In genomic region chr17:84179026-84179972, GRCm38 (mm10) we compare ENCODE assay signal across 10 mouse cellular contexts. TPM values are rescaled to one million over a fixed set of nuclear protein-coding genes. Genes with fewer than 3 reads are reported as not detected.
DNase-seq lines count a peak whose midpoint lies in the region; ATAC-seq and TF ChIP-seq lines count a peak whose summit lies in the region.
"Had no signal": no experiment of that assay in that cellular context is flagged by ENCODE, and none has a peak within 500 bp of the region (broad histone marks: within the 10 kb centered on the region; RNA-seq: fewer than 3 reads in every experiment).

No protein-coding gene starts in this region.

- H3K9me3 ChIP-seq in lung, embryonic 16.5 days (ENCODE audit: control insufficient read depth, low read length): peaks cover 6% of the 10 kb centered on the region; the same call in 1 of the 2 replicates
- 0 out of 2 replicates have a peak, but pooled peaks cover 7% of the 10 kb centered on the region for H3K9me3 ChIP-seq in limb, embryonic 13.5 days
- no peaks in the 10 kb centered on the region for H3K9me3 ChIP-seq in midbrain, embryonic 14.5 days (ENCODE audit: control insufficient read depth, low read length)

- H3K4me1 ChIP-seq in lung, embryonic 16.5 days (replicated peaks; ENCODE audit: control insufficient read depth, insufficient read depth, low read length): peaks cover 40% of the 10 kb centered on the region
- peaks cover 53% of the 10 kb centered on the region for H3K4me1 ChIP-seq in limb, embryonic 13.5 days
- peaks cover 64% of the 10 kb centered on the region for H3K4me1 ChIP-seq in thymus, adult 2 months (replicated peaks; ENCODE audit: control insufficient read depth, insufficient read depth, low read length)
- 0 out of 2 replicates have a peak, but pooled peaks cover 9% of the 10 kb centered on the region for H3K4me1 ChIP-seq in midbrain, embryonic 14.5 days (ENCODE audit: control insufficient read depth, insufficient read depth, low read length)

- no peak for TF ChIP-seq CTCF in thymus, adult 2 months (IDR thresholded peaks at IDR 0.05; ENCODE audit: borderline replicate concordance, control insufficient read depth, extremely low read depth, insufficient read depth, low read length, poor library complexity)

- H3K36me3 ChIP-seq in lung, embryonic 16.5 days (ENCODE audit: control insufficient read depth, insufficient read depth, low read length): no peaks in the 10 kb centered on the region
- no peaks in the 10 kb centered on the region for H3K36me3 ChIP-seq in limb, embryonic 13.5 days
- no peaks in the 10 kb centered on the region for H3K36me3 ChIP-seq in thymus, adult 2 months (ENCODE audit: control insufficient read depth, insufficient read depth, low read length)
- no peaks in the 10 kb centered on the region for H3K36me3 ChIP-seq in midbrain, embryonic 14.5 days (ENCODE audit: control insufficient read depth, insufficient read depth, low read length)
- H3K36me3 ChIP-seq: midbrain, embryonic 12.5 days had no signal

- H3K27me3 ChIP-seq in lung, embryonic 16.5 days (ENCODE audit: control insufficient read depth, insufficient read depth, low read depth, low read length): no peaks in the 10 kb centered on the region
- H3K27me3 ChIP-seq in limb, embryonic 13.5 days: no peaks in the 10 kb centered on the region
- H3K27me3 ChIP-seq in thymus, adult 2 months (ENCODE audit: control insufficient read depth, insufficient read depth, low read length): no peaks in the 10 kb centered on the region
- no peaks in the 10 kb centered on the region for H3K27me3 ChIP-seq in midbrain, embryonic 14.5 days (ENCODE audit: control insufficient read depth, insufficient read depth, low read length)
- H3K27me3 ChIP-seq: midbrain, embryonic 12.5 days had no signal

- no peak for ATAC-seq in lung, embryonic 16.5 days (ENCODE audit: low read depth)
- no peak for ATAC-seq in limb, embryonic 13.5 days (ENCODE audit: low FRiP score, low read depth)
- ATAC-seq in midbrain, embryonic 14.5 days (ENCODE audit: low FRiP score, low TSS enrichment): no peak
- no peak for ATAC-seq in granulocyte monocyte progenitor cell, adult 5-6 weeks (replicated peaks; ENCODE audit: poor library complexity, severe bottlenecking)

- WGBS in lung, embryonic 16.5 days: 85% methylated on average over 17 of the region's 17 CpGs
- WGBS in limb, embryonic 13.5 days: 83% methylated on average over 17 of the region's 17 CpGs
- WGBS in thymus, adult 2 months: 71% methylated on average over 17 of the region's 17 CpGs
- 88% methylated on average over 17 of the region's 17 CpGs for WGBS in midbrain, embryonic 14.5 days

- peak; percentile 0 for DNase-seq in adrenal gland, postnatal 10 days
- no peak for DNase-seq in adrenal gland, postnatal 25 days
- DNase-seq in lung, postnatal 10 days: no peak
- DNase-seq in thymus, adult 2 months: peak; percentile 16
- DNase-seq in midbrain, embryonic 14.5 days: no peak
- DNase-seq: cerebellum, postnatal 14 days had no signal

- no peak overlapping the region for H3K4me2 ChIP-seq in lung, embryonic 16.5 days (ENCODE audit: low read depth, low read length)
- no peak overlapping the region for H3K4me2 ChIP-seq in limb, embryonic 13.5 days (replicated peaks)
- no peak overlapping the region for H3K4me2 ChIP-seq in midbrain, embryonic 14.5 days (ENCODE audit: low read length)
- H3K4me2 ChIP-seq: midbrain, embryonic 12.5 days had no signal

- no peak overlapping the region for H3K4me3 ChIP-seq in lung, embryonic 16.5 days (ENCODE audit: low read length)
- H3K4me3 ChIP-seq in limb, embryonic 13.5 days: no peak overlapping the region
- H3K4me3 ChIP-seq in thymus, adult 2 months (ENCODE audit: control insufficient read depth, insufficient read depth, low read length): no peak overlapping the region
- no peak overlapping the region for H3K4me3 ChIP-seq in midbrain, embryonic 14.5 days (replicated peaks; ENCODE audit: low read depth, low read length)
- H3K4me3 ChIP-seq: midbrain, embryonic 12.5 days had no signal

- peak overlapping the region; percentile 87; the same call in 1 of the 2 replicates for H3K27ac ChIP-seq in lung, embryonic 16.5 days (ENCODE audit: low read length)
- peak overlapping the region; percentile 83 for H3K27ac ChIP-seq in limb, embryonic 13.5 days
- H3K27ac ChIP-seq in thymus, adult 2 months (ENCODE audit: control insufficient read depth, insufficient read depth, low read length): peak overlapping the region; percentile 95
- H3K27ac ChIP-seq in midbrain, embryonic 14.5 days (replicated peaks; ENCODE audit: low read depth, low read length): no peak overlapping the region
- H3K27ac ChIP-seq: midbrain, embryonic 12.5 days had no signal

- TF ChIP-seq POLR2A in thymus, adult 2 months (IDR thresholded peaks at IDR 0.05; ENCODE audit: control insufficient read depth, extremely low read depth, insufficient read depth, low read length, poor library complexity): no peak

- no peak overlapping the region for H3K9ac ChIP-seq in lung, embryonic 16.5 days (ENCODE audit: low read length)
- no peak overlapping the region for H3K9ac ChIP-seq in limb, embryonic 13.5 days
- H3K9ac ChIP-seq in midbrain, embryonic 14.5 days (replicated peaks; ENCODE audit: low read length): no peak overlapping the region; the same call in 1 of the 2 replicates
- H3K9ac ChIP-seq: midbrain, embryonic 12.5 days had no signal

RNA-seq across cellular contexts. Expression of gene Zfp36l2, which starts 8.4 kb away (rescaled TPM):
- 100 to 1,000 TPM in 1 of 2 experiments, 10 to 100 TPM in 1; 67.0 to 122 TPM for total RNA-seq in adrenal gland, postnatal 10 days (2021)
- total RNA-seq in adrenal gland, postnatal 25 days (2021): 52.0 and 56.5 TPM in 2 replicates
- polyA plus RNA-seq in lung, embryonic 16.5 days (2015; fragmentation: Nextera tagmentation; extraction: Ambion mirVana): 10.1 and 11.2 TPM in 2 replicates
- polyA plus RNA-seq in limb, embryonic 13.5 days (2015; fragmentation: Nextera tagmentation; extraction: Ambion mirVana): 18.7 and 19.7 TPM in 2 replicates
- 182 and 287 TPM in 2 replicates for polyA plus RNA-seq in thymus, adult 2 months (2012; rRNA removed)
- polyA plus RNA-seq in midbrain, embryonic 14.5 days (2014; fragmentation: Nextera tagmentation; extraction: Ambion mirVana): 4.6 and 6.4 TPM in 2 replicates
- 199 TPM in 2 replicates for total RNA-seq in granulocyte monocyte progenitor cell, adult 5-6 weeks (2014; fragmentation: Nextera tagmentation)
- total RNA-seq in granulocyte monocyte progenitor cell, adult 5-6 weeks (2017): 91.5 and 99.4 TPM in 2 replicates

Comparison
In these comparisons a context has a peak if more than half of its experiments do, and no peak if none do; other contexts are left out.
1. DNase-seq: peak in adrenal gland, postnatal 10 days (single experiment) and thymus, adult 2 months (single experiment); none in adrenal gland, postnatal 25 days (single experiment), lung, postnatal 10 days (single experiment) and midbrain, embryonic 14.5 days (single experiment).